Comparison of ENCODE assay signal across 8 mouse cellular contexts in the genomic region with DNA sequence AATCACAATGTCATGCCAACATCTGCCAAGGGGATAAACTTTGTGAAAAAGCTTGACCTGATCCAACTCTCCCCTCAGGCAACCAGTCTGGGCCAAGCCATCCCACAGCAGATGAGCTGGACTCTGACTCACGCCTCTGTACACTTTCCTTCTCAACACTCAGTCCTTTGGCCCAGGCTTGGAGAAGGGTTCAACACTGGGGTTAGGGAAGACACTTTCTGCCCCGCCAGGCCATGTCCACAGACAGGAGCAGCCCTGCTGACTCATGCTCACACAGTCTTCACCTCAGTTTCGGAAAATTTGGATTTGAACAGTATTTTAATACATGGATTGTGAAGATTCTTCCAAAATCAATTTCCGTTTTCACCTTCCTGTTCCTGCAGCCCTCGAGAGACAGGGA. TPM values are rescaled to one million over a fixed set of nuclear protein-coding genes. Genes with fewer than 3 reads are reported as not detected.
DNase-seq lines count a peak whose midpoint lies in the region; ATAC-seq and TF ChIP-seq lines count a peak whose summit lies in the region.

No protein-coding gene starts in this region.

- H3K4me2 ChIP-seq in neural tube, embryonic 11.5 days (ENCODE audit: low read depth), result peak overlapping the region; percentile 42
- H3K4me2 ChIP-seq in intestine, postnatal 0 days (replicated peaks; ENCODE audit: low read depth), result peak overlapping the region; percentile 30; the same call in 1 of the 2 replicates
- H3K4me2 ChIP-seq in stomach, postnatal 0 days (replicated peaks; ENCODE audit: low read depth), result peak overlapping the region; percentile 27; the same call in 1 of the 2 replicates

- H3K4me3 ChIP-seq in neural tube, embryonic 11.5 days (ENCODE audit: low read depth, low read length), result peak overlapping the region; percentile 17; the same call in 1 of the 2 replicates
- no peak overlapping the region for H3K4me3 ChIP-seq in intestine, postnatal 0 days (ENCODE audit: low read depth, low read length)
- H3K4me3 ChIP-seq in stomach, postnatal 0 days (ENCODE audit: low read depth, low read length), result no peak overlapping the region

- no peaks in the 10 kb centered on the region for H3K9me3 ChIP-seq in neural tube, embryonic 11.5 days (ENCODE audit: control insufficient read depth, low read length)
- H3K9me3 ChIP-seq in intestine, postnatal 0 days (ENCODE audit: control insufficient read depth), result no peaks in the 10 kb centered on the region
- H3K9me3 ChIP-seq in stomach, postnatal 0 days (ENCODE audit: control insufficient read depth, low read length), result no peaks in the 10 kb centered on the region

- no peak overlapping the region for H3K27ac ChIP-seq in neural tube, embryonic 11.5 days (ENCODE audit: low read depth, low read length)
- H3K27ac ChIP-seq in intestine, postnatal 0 days (ENCODE audit: low read depth, low read length), result no peak overlapping the region
- H3K27ac ChIP-seq in stomach, postnatal 0 days (replicated peaks), result no peak overlapping the region

- H3K27me3 ChIP-seq in neural tube, embryonic 11.5 days (ENCODE audit: control insufficient read depth, insufficient read depth, low read length), result no peaks in the 10 kb centered on the region
- peaks cover 23% of the 10 kb centered on the region; the same call in 1 of the 2 replicates for H3K27me3 ChIP-seq in intestine, postnatal 0 days (replicated peaks; ENCODE audit: control insufficient read depth, insufficient read depth, low read length)
- no peaks in the 10 kb centered on the region for H3K27me3 ChIP-seq in stomach, postnatal 0 days (ENCODE audit: control insufficient read depth, insufficient read depth, low read length)

- no peak for TF ChIP-seq CTCF in intestine, postnatal 0 days (IDR thresholded peaks at IDR 0.05; ENCODE audit: low read depth)
- no peak for TF ChIP-seq CTCF in stomach, postnatal 0 days (IDR thresholded peaks at IDR 0.05; ENCODE audit: low read depth)

- no peak for ATAC-seq in neural tube, embryonic 11.5 days (ENCODE audit: insufficient read depth, low FRiP score, low TSS enrichment)
- no peak for ATAC-seq in intestine, postnatal 0 days
- no peak for ATAC-seq in stomach, postnatal 0 days (ENCODE audit: low FRiP score, low TSS enrichment)

- no peaks in the 10 kb centered on the region for H3K36me3 ChIP-seq in neural tube, embryonic 11.5 days (ENCODE audit: control insufficient read depth, insufficient read depth, low read length)
- no peaks in the 10 kb centered on the region for H3K36me3 ChIP-seq in intestine, postnatal 0 days (ENCODE audit: control insufficient read depth, insufficient read depth)
- no peaks in the 10 kb centered on the region for H3K36me3 ChIP-seq in stomach, postnatal 0 days (ENCODE audit: control insufficient read depth, insufficient read depth, low read length)

- 34% methylated on average over 5 of the region's 5 CpGs for WGBS in neural tube, embryonic 11.5 days
- 33% methylated on average over 5 of the region's 5 CpGs for WGBS in intestine, postnatal 0 days
- WGBS in stomach, postnatal 0 days, result 29% methylated on average over 5 of the region's 5 CpGs

- peak; percentile 19 for DNase-seq in cerebellum, adult 11-12 months
- DNase-seq in cerebellum, postnatal 4 days (ENCODE audit: low spot score in 2 of 2), result no peak
- DNase-seq in neural tube, embryonic 11.5 days (ENCODE audit: low spot score), result no peak
- DNase-seq in neural tube, embryonic 10.5 days (ENCODE audit: extremely low spot score, low spot score), result no peak
- no peak for DNase-seq in stomach, postnatal 0 days (ENCODE audit: low spot score)
- DNase-seq in urinary bladder, postnatal 25 days (ENCODE audit: low spot score), result no peak
- DNase-seq in spleen, adult 18-20 months, result no peak

- TF ChIP-seq EP300 in stomach, postnatal 0 days (optimal IDR thresholded peaks at IDR 0.05), result no peak

- H3K9ac ChIP-seq in neural tube, embryonic 11.5 days (ENCODE audit: low read length), result no peak overlapping the region
- no peak overlapping the region for H3K9ac ChIP-seq in intestine, postnatal 0 days (ENCODE audit: low read depth, low read length)
- H3K9ac ChIP-seq in stomach, postnatal 0 days (ENCODE audit: low read length), result no peak overlapping the region

- H3K4me1 ChIP-seq in neural tube, embryonic 11.5 days (ENCODE audit: control insufficient read depth, insufficient read depth, low read length), result peaks cover 24% of the 10 kb centered on the region
- H3K4me1 ChIP-seq in intestine, postnatal 0 days (replicated peaks; ENCODE audit: control insufficient read depth, insufficient read depth, low read length), result no peaks in the 10 kb centered on the region
- H3K4me1 ChIP-seq in stomach, postnatal 0 days (replicated peaks; ENCODE audit: control insufficient read depth, insufficient read depth), result no peaks in the 10 kb centered on the region

RNA-seq across cellular contexts. Expression of a gene that starts 0.4 kb away (rescaled TPM):
- 9.7 and 9.9 TPM in 2 replicates for polyA plus RNA-seq in neural tube, embryonic 11.5 days (2014; fragmentation: Nextera tagmentation; extraction: Ambion mirVana)
- 0.08 and 0.51 TPM in 2 replicates for polyA plus RNA-seq in intestine, postnatal 0 days (2015; fragmentation: Nextera tagmentation; extraction: Ambion mirVana)
- polyA plus RNA-seq in stomach, postnatal 0 days (2015; fragmentation: Nextera tagmentation; extraction: Ambion mirVana), result 0.55 and 1.1 TPM in 2 replicates
